Mouse (Mus musculus): ENCODE data around the gene Gm17334.
"Not testable (repeated sequence)": the region's sequence is repeated elsewhere in the genome, so short reads cannot be mapped to it uniquely, and the experiment has no call there.

The Gm17334 gene

DNA sequence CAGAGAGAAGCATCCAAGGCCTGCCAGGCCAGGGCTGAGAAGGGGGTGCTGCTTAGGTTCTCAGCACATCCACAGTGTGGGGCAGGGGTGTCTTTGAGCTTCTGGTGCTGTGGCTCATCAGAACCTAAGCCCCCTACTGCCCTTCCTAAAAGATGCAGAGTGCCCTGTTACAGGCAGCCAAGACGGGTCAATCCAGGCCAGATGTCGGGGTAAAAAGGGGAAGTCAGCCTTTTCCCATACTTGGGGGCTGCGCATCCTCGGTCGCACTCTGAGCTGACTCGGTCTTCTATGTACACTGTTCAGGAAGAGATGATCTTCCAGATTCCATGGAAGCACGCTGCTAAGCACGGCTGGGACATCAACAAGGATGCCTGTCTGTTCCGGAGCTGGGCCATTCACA is 451 bp downstream of the Gm17334 start:
- DNase-seq (ENCODE audit: low read depth, low spot score) = no peak

DNA sequence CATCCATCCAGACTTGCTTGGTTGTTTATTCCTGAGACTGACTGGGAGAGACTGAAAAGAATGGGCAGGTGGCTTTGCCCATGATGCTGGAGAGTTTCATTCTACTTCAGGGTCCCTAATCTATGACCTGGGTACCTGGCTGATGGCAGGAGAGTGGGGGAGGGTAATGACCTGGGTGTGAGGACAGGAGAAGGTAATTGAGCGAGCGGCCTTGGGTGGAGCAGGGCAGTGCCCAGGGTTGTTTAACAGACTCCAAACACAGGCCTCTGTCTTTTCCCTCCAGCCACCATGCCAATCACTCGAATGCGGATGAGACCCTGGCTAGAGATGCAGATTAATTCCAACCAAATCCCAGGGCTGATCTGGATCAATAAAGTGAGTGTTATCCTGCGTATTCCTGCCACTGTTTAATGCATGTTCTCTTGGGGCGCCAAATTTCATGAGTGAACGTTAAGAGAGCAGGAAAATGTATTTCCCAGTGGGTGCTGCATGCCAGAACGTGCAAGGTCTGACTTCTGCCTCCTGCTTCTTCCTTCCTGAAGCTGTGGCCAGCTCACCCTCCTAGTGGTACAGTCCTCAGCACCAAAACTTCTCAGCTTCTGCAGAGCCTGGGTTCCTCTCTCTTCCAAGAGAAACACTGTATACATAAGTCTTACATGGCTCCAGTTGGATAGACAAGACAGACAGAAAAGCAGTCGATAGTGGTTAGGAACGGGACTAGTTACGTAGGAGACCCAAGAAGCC is 1.8 kb downstream of the Gm17334 start:
- no peak for DNase-seq (ENCODE audit: low read depth, low spot score)

DNA sequence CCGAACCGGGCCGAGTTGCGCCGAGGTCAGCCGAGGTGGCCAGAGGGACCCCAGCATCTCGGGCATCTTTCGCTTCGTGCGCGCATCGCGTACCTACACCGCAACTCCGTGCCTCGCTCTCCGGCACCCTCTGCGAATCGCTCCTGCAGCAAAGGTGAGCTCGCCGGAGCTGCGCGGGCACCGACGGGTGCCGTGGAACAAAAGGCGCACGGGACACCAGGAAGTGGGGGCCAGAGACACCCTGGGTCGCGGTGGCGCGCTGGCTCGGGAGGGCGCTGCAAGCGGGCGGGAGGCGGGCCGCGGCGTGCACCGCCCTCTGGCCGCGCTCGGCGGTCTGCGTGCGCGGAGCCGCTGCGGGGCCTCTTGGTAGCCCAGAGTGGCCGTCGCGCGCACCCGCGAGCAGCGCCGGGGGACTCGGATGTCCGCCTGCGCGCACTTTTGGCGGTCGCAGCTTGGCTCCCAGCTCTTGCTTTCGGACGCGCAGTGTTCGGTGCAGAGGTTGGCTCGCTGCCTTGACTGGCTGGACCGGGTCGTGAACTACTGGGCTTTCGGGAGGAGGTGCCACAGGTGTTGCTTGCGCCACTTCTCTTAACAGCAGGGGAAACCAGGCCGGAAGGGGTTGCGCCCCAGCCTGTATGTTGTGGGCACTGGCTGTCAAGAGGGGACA is 2.7 kb downstream of the Gm17334 start:
- DNase-seq (ENCODE audit: low read depth, low spot score) = no peak

DNA sequence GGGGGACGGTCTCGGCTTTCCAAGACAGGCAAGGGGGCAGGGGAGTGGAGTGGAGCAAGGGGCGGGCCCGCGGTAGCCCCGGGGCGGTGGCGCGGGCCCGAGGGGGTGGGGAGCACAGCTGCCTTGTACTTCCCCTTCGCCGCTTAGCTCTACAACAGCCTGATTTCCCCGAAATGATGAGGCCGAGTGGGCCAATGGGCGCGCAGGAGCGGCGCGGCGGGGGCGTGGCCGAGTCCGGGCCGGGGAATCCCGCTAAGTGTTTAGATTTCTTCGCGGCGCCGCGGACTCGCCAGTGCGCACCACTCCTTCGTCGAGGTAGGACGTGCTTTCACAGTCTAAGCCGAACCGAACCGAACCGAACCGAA is 3.2 kb downstream of the Gm17334 start, which contains the start of gene Irf1:
Irf1 (plus strand) TSS at position 255 of the 365 bp plus-strand sequence.
- DNase-seq (ENCODE audit: low read depth, low spot score) = peak; percentile 54

DNA sequence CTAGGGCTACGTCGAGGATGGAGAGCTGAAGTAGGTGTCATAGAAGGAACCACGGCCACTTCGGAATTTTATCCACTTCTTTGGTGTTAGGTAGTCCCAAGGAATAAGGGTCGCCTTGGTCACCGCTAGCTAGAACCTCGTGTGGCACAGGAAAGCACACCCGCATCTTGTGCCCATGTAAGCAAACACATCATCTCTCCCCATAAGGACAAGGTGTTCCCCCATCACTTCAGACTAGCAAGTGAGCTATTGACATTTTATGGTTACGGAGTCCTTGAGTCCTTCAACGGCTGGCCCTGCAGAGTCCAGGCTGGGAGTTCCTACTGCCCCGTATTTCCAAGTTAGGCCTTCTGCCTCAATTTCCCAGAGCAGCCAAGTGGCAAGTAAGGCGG is 3.8 kb downstream of the Gm17334 start:
- DNase-seq (ENCODE audit: low read depth, low spot score) = no peak

DNA sequence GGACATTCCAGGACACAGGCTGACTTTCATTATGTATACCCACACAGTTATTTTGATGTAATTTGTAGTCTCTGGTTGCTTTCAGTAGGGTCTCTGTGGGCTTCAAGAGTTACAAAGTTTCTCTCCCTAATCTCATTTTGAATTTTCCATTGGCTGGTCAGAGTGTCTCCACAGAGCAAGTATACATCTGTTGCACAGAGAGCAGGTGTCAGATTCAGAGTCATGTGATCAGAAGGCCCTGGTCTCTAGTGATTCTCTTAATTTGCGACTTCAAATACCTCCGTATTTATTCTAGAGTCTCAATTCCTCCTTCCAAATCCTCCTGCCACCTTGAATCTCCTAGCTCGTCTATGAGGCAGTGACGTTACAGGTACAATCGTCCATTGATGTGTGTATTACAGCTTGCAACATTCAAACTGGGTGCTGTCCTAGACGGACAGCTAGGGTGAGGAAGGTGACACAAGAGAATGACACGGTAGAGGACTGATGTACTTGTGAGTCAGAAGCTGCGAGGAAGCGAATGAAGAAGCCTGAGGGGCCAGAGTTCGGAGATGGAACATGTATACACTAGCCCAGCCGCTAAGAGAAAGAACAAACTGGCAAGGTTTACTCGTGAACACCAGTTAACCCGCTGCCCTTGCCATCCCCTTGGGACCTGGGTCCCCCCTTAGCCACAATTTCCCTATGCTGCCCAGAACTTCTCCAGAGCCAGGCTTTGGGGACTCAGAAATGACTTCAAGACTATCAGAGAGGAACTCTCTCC is 4.4 kb downstream of the Gm17334 start:
- no peak for DNase-seq (ENCODE audit: low read depth, low spot score)

DNA sequence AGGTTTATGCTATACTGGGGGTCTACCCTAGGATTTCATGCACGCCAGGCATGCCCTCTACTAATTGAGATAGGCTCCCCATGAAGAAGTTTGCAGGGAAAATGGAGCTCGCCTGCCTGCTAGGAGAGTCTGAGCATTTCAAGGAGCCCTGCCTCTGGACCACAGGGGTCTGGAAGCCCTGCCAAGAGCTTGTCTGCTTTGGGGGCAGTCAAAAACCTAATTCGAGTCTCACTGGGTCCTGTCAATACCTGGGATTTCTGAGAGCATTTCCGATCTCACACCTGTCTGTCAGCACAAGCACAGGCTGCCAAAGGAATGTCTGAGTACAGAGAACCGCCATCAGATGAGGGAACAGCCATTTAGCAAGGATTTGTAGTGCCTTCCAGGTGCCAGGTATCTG is 8.4 kb downstream of the Gm17334 start:
- DNase-seq (ENCODE audit: low read depth, low spot score) = no peak

DNA sequence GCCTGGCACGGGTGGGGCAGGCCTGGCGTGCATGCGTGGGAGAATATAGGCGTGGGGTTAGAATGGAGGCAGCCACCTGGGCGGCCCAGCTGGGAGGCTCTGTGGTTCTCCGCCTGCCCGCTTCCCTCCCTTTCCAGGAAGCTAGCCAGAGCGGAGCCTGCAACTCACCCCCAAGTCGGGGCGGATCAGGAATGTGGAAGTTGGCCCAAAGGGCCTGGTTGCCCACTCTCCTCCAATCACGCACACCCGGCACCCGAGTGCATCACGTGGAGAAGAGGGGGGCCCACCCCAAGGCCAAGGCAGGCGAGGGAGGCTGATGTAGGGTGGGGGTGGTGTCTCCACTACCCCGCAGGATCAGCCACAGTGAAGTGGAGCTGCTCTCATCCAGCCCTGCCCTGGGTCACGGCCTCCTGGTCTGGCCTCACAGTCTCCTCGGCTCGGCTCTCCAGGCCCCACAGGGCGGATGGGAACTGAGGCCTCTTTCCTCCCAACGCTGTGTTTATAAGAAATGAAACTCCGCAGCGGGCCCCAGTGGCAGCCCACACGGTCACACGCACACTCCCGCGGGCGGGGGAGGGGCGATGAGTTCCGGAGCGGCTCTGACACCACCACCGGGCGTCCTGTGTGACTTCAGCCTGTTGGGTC is 9.4 kb downstream of the Gm17334 start:
- DNase-seq (ENCODE audit: low read depth, low spot score) = no peak

DNA sequence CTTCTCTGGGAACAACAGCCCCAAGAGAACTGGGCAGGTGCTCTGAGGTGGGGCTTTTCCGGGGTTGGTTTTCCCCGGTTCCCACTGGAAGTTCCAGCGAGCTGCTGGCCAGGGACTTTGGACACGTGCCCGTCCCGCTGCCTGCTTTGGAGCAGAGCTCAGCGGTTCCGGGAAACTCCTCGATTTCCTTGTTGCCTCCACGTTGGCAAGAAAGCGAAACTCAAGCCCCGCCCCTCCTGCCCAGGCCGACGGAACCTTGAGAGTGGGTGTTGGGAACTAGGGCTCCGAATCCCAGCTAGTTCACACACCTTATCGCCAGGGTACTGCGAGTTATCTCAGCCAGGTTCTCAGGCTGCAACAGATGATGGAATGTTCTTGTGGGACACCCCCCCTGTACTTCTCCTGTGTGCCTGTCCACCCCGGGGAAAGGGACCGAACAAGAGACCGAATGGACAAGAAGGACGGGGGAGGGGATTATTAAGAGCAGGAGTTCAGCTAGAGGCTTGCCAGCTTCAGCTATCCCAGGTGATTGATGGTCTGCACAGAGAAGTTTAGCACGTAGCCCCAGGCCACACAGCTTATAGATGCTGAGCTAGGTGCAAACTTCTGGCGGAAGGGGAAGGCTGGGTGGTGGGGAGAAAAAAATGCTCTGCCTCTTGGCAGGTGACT is 10.0 kb downstream of the Gm17334 start:
- DNase-seq (ENCODE audit: low read depth, low spot score) = no peak

DNA sequence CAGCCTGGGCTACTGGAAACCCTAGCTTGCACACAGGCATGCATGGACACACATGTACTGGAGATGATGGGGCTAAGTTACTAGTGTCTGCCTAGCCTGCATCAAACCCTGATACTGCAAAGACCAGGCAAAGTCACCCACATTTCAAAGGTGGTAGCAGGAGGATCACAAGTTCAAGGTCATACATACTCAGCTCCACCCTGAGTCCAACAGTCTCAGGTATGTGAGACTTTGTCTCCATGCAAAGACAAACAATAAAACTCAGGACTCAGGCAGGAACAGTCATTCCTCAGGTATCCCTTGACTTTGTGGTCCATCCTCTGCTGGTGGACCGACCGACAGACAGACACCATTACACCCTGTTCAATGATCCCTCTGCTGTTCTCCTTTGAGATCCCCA is 10.6 kb downstream of the Gm17334 start:
- no peak for DNase-seq (ENCODE audit: low read depth, low spot score)

DNA sequence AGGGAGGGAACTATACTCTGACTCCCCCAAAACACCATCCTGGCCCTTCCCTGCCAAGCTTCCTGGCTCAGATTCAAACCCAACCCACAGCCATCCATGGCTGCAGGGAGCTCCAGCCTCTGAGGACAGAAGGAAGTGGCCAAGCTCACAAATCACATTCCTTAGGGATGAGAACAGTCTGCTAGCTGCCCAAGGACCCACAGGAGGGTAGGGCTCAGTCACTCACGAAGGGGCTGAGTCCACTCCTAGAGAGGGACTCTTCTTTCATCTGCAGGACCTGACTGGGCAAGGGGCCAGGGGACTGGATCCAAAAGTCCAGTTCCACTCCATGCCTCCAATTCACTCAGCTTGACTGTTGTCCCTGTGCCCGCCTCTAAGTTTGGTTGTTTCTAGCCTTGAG is 11.2 kb downstream of the Gm17334 start:
- no peak for DNase-seq (ENCODE audit: low read depth, low spot score)

DNA sequence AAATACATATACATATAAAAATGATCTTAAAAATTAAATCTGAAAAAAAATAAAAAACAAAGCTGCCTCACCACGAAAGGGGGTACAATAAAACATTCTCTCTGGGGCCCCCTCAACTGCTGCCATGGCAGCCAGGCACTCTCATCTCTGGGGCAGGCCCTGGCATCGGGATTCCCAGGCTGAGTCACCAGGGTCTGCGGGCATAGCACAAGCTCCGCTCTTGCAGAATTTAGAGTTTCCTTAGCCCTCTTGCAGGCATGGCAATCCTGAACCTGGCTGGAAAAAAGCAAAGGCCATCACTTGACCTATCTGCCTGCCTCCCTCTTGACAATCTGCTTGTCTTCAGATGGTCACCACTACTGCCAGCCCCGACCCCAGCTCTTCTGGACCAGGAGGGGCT is 11.7 kb downstream of the Gm17334 start:
- no peak for DNase-seq (ENCODE audit: low read depth, low spot score)

DNA sequence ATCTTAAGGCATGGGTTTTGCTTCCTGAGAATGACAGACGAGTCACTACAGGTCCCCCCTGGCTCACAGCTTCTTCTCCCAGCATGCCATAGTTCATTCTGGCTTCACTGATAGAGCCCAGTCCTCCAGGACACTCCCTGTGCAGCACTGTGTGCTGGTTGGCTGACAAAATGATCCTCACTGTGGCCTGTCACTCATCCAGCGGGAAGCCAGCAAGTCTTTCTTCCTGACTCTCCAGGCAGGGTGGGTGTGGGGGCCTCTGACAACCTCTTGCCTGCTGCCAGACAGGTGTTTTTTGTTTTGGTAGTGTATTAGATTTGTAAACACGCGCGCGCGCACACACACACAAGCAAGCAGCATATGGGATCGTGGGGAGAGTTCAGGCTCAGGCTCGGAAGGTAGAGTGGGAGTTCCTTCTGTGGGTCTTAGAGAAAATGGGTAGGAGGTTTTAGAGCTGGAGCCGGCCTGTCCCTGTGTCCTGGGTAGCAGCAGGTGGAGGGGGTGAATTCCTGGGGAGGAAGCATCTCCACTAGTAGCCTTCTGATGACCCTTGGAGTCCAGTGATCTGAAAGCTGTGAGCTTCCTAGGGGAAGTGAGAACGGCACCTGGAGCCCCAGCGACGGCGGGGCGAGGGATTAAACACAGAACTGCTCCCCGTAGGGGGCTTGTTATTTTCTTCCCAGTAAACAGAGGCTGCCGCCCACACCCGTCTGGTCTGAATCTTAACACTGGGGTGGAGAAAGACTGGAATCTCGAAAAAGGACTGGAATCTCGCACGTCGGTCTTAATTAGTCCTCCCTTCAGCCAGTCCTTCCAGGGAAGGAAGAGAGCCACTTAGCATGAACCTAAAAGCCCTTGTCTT is 13.2 kb downstream of the Gm17334 start:
- no peak for DNase-seq (ENCODE audit: low read depth, low spot score)

DNA sequence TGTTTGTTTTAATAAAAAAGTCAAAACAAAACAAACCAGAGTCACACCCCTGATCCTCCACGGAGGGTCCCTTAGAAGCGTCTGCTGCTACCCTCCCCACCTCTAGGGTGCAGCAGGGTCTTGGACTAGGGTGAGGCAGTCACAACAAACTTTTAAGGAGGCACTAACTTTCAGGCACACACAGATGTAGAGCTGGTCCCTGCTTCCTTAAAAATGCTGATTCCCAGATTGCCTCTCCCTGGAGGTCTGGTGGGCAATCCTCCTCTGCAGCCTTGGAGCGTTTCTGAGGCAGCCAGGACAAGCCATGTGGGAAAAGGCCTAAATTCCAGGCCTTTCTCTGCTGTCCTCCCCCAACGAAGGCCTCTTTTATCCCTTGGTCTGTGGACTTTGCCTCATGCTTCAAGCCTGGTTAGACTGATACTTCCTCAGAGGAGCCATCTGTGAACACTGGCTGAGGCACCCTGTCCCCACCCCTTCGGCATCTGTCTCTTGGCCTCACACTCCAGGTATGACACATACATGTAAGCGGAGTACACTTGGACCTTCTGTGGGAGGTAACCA is 14.1 kb downstream of the Gm17334 start:
- DNase-seq (ENCODE audit: low read depth, low spot score) = no peak

DNA sequence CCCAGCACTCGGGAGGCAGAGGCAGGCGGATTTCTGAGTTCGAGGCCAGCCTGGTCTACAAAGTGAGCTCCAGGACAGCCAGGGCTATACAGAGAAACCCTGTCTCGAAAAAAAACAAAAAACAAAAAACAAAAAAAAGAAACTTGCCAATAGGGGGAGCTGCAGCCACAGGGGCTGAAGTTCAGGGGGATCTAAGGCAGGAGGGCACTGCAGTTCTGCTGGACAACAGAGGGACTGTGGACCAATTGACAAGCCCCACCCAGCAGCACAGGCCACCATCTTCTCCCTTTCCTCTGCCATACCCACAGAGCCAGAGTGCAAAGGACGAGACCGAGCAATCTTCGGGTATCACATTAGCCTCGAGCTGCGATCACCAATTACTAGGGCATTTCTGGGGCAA is 15.0 kb downstream of the Gm17334 start:
- DNase-seq (ENCODE audit: low read depth, low spot score) = not testable (repeated sequence)

DNA sequence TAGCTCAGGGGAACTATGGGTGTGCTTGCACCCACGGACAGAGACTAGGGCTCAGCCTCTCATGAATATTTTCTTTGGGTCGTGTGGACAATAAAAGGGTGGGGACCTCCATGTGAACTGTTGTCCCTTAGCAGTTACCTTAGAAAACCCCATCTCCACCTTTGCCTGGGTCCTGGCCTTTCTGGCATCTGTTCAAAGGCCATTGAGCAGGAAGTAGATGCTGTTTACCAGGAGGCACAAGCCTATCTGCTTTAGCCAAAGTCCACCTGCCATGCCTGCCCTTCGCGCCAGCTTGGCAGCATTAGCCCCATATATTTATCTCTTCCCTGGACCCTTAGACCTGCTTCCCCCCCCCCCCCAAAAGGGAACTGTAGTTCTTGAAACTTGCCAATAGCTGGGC is 15.4 kb downstream of the Gm17334 start:
- no peak for DNase-seq (ENCODE audit: low read depth, low spot score)

DNA sequence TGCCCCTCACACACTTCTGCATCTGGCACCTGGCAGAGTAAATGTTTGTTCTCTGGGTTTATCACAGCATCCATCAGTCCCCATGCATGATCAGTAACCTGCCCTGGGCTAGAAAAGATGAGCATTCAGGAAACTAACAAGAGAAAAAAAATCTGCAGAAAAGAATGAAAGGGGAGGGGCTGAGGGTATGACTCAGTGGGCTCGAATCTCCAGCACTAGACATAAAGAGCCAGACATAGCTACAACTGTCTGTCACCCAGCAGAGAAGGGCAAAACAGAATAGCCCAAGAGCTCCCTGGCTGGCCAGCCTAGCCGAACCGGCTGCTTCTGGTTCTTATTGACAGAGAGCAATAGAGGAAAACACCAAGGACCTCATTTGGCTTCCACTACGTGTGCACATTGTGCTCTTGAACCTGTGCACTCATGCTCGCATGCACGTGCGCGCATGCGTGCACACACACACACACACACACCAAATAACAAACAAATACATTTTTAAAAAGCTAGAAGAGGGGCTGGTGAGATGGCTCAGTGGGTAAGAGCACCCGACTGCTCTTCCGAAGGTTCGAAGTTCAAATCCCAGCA is 17.9 kb downstream of the Gm17334 start:
- DNase-seq (ENCODE audit: low read depth, low spot score) = no peak

DNA sequence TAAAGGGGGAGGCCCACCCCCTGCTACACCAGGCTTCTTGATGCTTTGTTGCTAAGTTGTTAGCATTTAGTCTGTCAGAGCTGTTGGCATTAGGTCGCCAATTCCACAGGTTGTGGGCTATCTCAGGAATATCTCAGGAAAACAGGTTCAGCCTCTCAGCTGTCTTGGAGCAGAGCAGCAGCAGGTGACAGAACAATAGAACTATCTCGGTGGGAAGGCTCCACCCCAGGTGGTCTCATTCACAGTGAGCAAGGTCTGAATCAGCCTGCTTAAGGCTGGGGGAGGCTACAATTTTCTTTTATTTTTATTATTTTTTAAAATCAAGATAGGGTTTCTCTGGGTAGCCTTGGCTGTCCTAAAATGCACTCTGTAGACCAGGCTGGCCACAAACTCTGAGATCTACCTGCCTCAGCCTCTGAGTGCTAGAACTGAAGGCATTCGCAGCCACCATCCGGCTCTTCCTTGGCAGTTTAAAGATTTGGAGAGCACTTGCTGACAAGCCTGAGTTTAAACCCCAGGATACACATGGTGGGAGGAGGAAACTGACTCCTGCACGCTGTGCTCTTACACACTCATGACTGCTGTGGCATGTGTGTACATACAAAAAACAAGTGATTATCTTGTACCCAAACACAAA is 23.2 kb downstream of the Gm17334 start:
- DNase-seq (ENCODE audit: low read depth, low spot score) = no peak

DNA sequence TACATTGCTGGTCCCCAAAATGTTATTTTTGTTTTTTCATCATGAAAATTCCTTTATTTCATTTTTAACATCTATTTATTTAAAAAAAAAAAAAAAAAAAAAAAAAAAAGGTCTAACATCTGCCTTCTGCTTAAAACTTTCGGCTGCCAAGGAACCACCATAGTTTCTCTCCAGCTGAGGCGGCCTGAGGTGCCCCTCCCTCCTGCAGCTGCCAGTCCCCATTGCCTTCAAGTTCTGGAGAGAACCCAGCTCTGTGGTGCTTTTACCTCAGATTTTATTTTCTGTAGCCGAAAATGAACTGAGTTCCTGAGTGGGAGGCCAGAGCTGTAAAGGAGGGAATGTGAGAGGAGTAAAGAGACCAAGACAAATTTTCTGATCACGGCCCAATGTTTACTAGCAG is 23.7 kb downstream of the Gm17334 start:
- no peak for DNase-seq (ENCODE audit: low read depth, low spot score)

DNA sequence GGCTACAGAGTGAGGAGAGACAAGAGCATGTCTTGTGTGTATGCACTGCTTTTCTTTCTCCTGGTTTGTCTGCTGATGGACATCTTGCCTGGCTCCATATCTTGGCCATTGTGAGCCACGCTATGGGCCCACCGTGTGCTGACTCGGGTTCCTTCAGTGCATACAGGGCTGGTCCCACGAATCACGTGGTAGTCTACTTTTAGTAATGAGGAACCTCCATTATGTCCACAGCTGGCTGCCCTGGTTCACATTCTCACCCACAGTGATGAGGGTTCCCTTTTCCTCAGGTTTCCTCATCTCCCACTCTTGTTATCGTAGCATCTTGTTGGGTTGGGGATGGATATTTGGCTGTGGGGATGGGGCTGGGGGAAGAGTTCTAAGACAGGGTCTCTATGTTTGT is 24.4 kb downstream of the Gm17334 start:
- no peak for DNase-seq (ENCODE audit: low read depth, low spot score)

All from brain, embryonic 18.5 days (tissue).